Mouse (Mus musculus): ENCODE measurements at regions not wholly inside any gene's neighbourhood (a gene's known extent, or its start where the extent isn't known, plus 50 kb on each side); places are given as distances from the start of the nearest gene placed in this dataset.

DNA sequence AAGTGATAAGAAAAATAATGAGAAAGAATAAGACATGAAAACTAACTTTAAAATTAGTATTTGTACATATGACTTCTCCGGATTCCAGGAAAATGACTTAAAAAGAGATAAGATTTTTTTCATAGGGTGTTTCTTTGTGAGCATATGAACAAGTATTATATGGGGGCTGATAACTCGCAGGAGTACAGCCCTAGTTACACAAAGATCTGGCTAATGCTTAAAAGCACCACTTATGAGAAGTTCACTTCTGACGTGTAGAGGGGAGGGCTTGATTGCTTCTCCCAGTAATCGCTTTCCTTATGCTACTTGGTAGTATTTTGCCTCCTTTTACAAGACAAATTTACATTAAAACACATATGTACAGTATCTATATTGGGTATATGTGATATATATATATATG lies 72.3 kb upstream of the Cxadr start:
- no peak for TF ChIP-seq CTCF (IDR thresholded peaks at IDR 0.05; ENCODE audit: low read depth, low read length)
- TF ChIP-seq POLR2AphosphoS5 (IDR thresholded peaks at IDR 0.05; ENCODE audit: insufficient replicate concordance, low read depth, low read length): no peak

Measured in G1E (cell line).